Mouse (Mus musculus): ENCODE results near the gene Ankfy1. TPM values are rescaled to one million over a fixed set of nuclear protein-coding genes. Genes with fewer than 3 reads are reported as not detected.
A peak's percentile ranks its signal among the peaks of the same experiment; 100 is the strongest.
"Not testable (repeated sequence)": the region's sequence is repeated elsewhere in the genome, so short reads cannot be mapped to it uniquely, and the experiment has no call there.

Gene Ankfy1
- polyA plus RNA-seq, 1 experiment from 2014 or later = 23.9 TPM

DNA sequence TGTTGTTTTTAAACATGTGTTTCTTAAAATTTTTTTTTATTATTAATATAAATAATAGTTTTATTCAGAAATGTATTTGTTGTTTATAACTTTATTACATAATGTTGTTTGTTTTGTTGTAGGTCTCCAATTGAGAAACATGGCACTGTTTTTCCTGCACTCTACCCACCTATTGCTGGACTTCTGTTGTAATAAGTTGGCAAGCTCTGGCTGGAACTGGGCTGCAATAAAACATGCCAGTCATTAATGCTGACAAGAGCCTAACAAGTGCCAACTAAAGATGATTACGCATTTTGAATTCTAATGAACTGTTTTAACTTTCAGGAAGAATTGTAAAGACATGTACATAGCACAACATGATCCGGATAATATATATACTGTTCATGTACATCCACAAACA, 6.4 kb upstream of the Ankfy1 start:
- Histone ChIP-seq H3K4me1 (replicated peaks) (no peaks in the 10 kb centered on the region), H3K27ac (replicated peaks) (no peak overlapping the region), H3K36me3 (peaks cover 14% of the 10 kb centered on the region), H3K9me3 (no peaks in the 10 kb centered on the region), H3K27me3 (no peaks in the 10 kb centered on the region), H3K4me3 (no peak overlapping the region), H3K4me2 (no peak overlapping the region), H3K9ac (no peak overlapping the region)
- 93% methylated on average over 2 of the region's 2 CpGs for WGBS
- ATAC-seq (ENCODE audit: low FRiP score, low read depth) = no peak

DNA sequence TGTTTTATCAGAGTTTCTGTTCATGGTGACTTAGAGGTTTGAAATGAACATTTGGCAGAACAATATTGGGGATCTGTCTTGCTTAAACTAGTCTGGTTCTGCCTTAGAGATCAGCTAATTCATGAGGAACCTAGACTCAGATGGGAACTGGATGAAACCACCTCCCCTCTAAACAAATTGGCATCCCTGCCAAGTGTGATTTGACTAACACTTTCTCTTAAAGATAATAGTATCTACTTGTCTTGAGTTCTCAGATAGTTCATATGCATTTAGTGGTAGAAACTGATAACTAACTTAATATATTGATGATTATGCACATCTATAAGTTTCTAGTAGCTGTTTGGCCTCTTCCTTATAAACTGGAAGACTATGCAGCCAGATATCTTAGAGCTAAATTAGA, 3.1 kb upstream of the Ankfy1 start:
- Histone ChIP-seq H3K4me1 (replicated peaks) (peaks cover 17% of the 10 kb centered on the region), H3K9me3 (no peaks in the 10 kb centered on the region), H3K27me3 (no peaks in the 10 kb centered on the region), H3K27ac (replicated peaks) (no peak overlapping the region), H3K9ac (no peak overlapping the region), H3K4me2 (no peak overlapping the region), H3K36me3 (0 out of 2 replicates have a peak, but pooled peaks cover 6% of the 10 kb centered on the region), H3K4me3 (no peak overlapping the region)
- no peak for ATAC-seq (ENCODE audit: low FRiP score, low read depth)

DNA sequence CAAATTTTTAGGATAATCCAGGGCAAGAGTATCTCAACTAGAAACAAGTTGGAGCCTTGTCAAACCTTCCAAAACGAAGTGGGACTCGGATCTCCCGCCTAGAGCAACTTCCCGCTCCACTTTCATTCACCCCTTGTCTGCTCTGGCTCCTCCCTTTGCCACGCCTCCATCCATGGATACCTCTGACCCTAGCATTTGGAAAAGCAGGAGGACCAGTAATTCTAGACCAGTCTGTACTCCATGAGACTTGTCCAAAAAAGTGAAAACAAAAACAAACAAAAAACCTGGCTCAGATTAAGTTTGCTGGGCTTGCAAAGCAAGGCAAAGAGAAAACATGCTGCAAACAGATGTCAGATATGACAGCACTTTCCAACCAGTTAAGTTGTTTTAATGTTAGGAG, 1.6 kb upstream of the Ankfy1 start:
- no peak overlapping the region for H3K27ac ChIP-seq (replicated peaks)
- H3K4me2 ChIP-seq = no peak overlapping the region
- no peak overlapping the region for H3K4me3 ChIP-seq
- 0 out of 2 replicates have a peak, but pooled peaks cover 6% of the 10 kb centered on the region for H3K36me3 ChIP-seq
- peaks cover 30% of the 10 kb centered on the region for H3K4me1 ChIP-seq (replicated peaks)
- H3K9me3 ChIP-seq = no peaks in the 10 kb centered on the region
- H3K9ac ChIP-seq = no peak overlapping the region
- 12% methylated on average over 5 of the region's 5 CpGs for WGBS
- no peaks in the 10 kb centered on the region for H3K27me3 ChIP-seq
- ATAC-seq (ENCODE audit: low FRiP score, low read depth) = no peak

DNA sequence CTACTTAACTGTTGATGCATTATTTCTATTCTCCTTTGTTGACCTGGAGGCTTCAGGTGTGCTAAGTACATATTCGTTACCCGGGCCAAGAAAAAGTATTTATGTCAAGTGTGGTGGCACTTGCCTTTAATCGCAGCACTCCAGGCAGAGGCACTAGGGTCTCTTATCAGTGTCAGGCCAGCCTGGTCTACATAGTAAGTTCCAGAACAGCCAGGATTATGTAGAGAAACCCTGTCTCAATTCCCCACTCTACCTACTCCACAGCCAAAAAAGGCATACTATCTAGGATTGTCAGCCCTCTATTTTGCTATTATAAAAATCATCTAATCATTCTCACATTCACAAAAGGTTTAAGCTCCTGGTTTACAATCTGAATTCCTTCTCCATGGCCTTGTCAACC, 691 bp upstream of the Ankfy1 start:
- H3K27ac ChIP-seq (replicated peaks) = no peak overlapping the region
- no peak overlapping the region; the same call in 1 of the 2 replicates for H3K9ac ChIP-seq
- peaks cover 33% of the 10 kb centered on the region for H3K4me1 ChIP-seq (replicated peaks)
- H3K36me3 ChIP-seq = 0 out of 2 replicates have a peak, but pooled peaks cover 4% of the 10 kb centered on the region
- no peaks in the 10 kb centered on the region for H3K27me3 ChIP-seq
- H3K9me3 ChIP-seq = no peaks in the 10 kb centered on the region
- peak overlapping the region; percentile 79; the same call in 1 of the 2 replicates for H3K4me3 ChIP-seq
- 78% methylated on average over 3 of the region's 3 CpGs for WGBS
- H3K4me2 ChIP-seq = peak overlapping the region; percentile 81
- ATAC-seq (ENCODE audit: low FRiP score, low read depth) = no peak

DNA sequence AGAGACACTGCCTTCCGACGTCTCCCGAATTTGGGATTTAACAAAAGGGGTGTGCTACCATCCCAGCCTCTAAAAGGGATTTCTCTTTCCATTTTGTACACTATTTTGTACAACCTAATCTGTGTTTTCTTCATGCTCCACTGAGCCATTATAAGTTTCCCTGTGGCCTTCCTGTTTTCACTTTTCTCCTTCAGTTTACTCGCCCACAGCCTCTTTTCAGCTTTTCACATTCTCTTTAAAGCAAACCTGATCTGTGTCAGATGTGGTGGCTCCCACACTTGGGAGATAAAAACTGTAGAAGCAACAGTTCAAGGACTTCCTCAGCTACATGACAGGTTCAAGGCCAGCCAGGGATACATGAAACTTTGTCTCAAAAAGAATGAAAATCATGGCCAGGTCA, 2.5 kb downstream of the Ankfy1 start:
- H3K4me1 ChIP-seq (replicated peaks) = peaks cover 33% of the 10 kb centered on the region
- H3K4me3 ChIP-seq = no peak overlapping the region
- H3K9ac ChIP-seq = no peak overlapping the region
- no peaks in the 10 kb centered on the region for H3K9me3 ChIP-seq
- H3K27me3 ChIP-seq = no peaks in the 10 kb centered on the region
- 89% methylated on average over 4 of the region's 4 CpGs for WGBS
- H3K27ac ChIP-seq (replicated peaks) = no peak overlapping the region
- peaks cover 3% of the 10 kb centered on the region; the same call in 1 of the 2 replicates for H3K36me3 ChIP-seq
- no peak for ATAC-seq (ENCODE audit: low FRiP score, low read depth)
- H3K4me2 ChIP-seq = no peak overlapping the region

DNA sequence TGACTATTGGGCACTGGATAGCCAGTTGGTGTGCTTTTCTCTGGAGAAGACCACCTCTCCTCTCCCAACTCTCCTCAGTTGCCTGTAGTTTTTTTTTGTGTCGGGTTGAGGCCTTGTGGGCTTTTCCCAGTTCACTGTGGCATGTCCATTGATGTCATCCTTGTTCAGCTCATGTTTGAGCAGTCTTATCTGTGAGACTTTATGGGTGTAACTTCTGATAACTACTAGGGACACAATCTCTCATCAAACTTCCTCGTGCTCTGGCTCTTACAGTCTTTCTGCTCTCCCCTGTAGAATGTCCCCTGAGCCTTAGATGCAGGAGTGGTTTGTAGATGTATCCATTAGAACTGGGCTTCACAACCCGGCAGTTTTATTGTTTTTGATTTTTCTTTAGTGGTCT, 5.2 kb downstream of the Ankfy1 start:
- no peaks in the 10 kb centered on the region for H3K27me3 ChIP-seq
- H3K4me3 ChIP-seq = no peak overlapping the region
- no peak for ATAC-seq (ENCODE audit: low FRiP score, low read depth)
- 88% methylated on average over 3 of the region's 3 CpGs for WGBS
- peaks cover 5% of the 10 kb centered on the region; the same call in 1 of the 2 replicates for H3K36me3 ChIP-seq
- no peak overlapping the region for H3K27ac ChIP-seq (replicated peaks)
- H3K4me1 ChIP-seq (replicated peaks) = peaks cover 27% of the 10 kb centered on the region
- H3K9me3 ChIP-seq = no peaks in the 10 kb centered on the region
- H3K4me2 ChIP-seq = no peak overlapping the region
- no peak overlapping the region for H3K9ac ChIP-seq

DNA sequence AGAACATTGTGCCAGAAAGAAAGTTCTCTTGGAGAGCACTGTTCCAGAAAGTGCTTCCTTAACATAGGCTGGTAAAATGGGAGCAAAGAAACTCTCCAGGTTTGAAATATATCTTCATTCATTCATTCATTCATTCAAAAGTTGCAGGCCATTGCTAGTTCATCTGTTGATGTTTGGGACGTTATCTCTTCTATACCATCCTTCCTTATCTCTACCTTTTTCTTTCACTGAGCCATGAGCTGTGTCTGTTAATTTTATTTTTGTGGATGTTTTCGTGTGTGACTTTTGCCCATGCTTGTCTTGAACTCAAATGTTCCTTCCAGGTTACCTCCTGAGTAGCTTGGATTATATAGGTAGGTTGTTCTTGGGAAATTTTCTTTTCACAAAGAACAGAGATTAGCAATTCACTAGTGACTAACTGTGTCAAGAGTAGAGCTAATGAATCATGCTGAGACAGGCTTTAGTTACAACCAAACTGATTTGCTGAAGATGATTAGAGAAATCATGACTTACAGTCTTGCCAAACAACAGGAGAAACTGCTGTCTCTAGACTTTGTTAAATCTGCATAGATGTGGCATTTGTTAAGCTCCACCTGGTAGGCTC, 6.7 kb downstream of the Ankfy1 start:
- H3K4me3 ChIP-seq = no peak overlapping the region
- H3K9ac ChIP-seq = no peak overlapping the region
- H3K4me2 ChIP-seq = no peak overlapping the region
- H3K36me3 ChIP-seq = peaks cover 5% of the 10 kb centered on the region; the same call in 1 of the 2 replicates
- no peaks in the 10 kb centered on the region for H3K27me3 ChIP-seq
- 97% methylated on average over 2 of the region's 2 CpGs for WGBS
- peaks cover 18% of the 10 kb centered on the region for H3K4me1 ChIP-seq (replicated peaks)
- H3K27ac ChIP-seq (replicated peaks) = no peak overlapping the region
- no peaks in the 10 kb centered on the region for H3K9me3 ChIP-seq
- no peak for ATAC-seq (ENCODE audit: low FRiP score, low read depth)

DNA sequence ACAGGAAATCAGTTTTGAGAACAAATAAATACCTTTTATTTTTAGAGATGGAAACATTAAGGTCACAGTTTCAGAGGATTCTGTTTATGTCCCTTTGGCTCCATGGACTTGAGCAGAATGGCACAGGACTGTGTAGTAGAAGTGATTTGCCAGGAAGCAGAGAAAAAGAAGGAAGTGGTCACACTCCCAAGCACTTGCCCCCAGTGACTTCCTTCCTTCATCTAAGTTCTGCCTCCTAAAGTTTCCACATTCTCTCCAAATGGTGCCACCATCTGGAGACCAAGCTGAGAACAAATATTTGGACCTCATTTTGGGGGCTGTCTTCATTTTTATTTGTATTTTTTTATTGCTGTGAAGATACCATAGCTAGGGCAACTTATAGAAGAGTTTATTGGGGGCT, 7.5 kb downstream of the Ankfy1 start:
- H3K4me1 ChIP-seq (replicated peaks) = peaks cover 9% of the 10 kb centered on the region
- H3K9me3 ChIP-seq = no peaks in the 10 kb centered on the region
- no peak overlapping the region for H3K27ac ChIP-seq (replicated peaks)
- H3K4me3 ChIP-seq = no peak overlapping the region
- no peak for ATAC-seq (ENCODE audit: low FRiP score, low read depth)
- no peaks in the 10 kb centered on the region for H3K27me3 ChIP-seq
- no peak overlapping the region for H3K9ac ChIP-seq
- H3K36me3 ChIP-seq = peaks cover 5% of the 10 kb centered on the region; the same call in 1 of the 2 replicates
- H3K4me2 ChIP-seq = no peak overlapping the region

DNA sequence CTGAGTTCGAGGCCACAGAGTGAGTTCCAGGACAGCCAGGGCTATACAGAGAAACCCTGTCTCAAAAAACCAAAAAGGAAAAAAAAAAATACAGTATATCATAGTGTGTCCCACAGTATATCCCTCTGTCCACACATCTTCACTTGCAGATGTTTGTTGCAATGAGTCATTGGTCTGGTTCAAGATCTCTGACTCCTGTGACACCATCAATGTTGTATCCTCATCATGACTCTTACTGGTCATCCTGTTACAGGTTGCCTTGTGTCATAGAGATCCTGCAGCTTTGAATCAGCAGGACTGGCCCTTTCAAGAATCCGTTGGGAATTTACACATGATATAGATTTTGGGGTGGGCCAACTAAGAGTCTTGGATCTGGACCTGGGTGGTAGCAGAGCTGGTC, 15.3 kb downstream of the Ankfy1 start:
- WGBS = 95% methylated on average over 2 of the region's 2 CpGs

DNA sequence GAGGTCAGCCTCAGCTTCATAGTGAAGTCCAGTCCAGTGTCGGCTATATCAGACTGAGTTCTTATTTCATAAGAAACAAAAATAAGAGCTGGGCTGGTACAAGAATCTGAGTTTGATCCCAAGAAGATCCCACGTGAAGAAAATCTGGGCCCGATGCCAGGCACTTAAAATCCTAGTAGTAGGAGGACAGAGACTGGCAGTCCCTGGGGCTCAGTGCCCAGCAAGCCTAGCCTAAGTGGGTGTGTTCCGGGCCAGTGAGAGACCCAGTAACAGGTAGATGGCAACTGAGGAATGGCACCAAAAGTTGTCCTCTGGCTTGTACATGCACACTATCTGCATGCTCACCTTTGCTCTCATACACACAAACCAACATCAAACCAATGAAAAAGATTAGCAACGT, 22.9 kb downstream of the Ankfy1 start:
- ATAC-seq (ENCODE audit: low FRiP score, low read depth) = no peak

More for the DNA sequence above, 15.3 kb downstream of the Ankfy1 start:
- H3K27ac ChIP-seq (replicated peaks); H3K9me3 ChIP-seq; H3K36me3 ChIP-seq; ATAC-seq (ENCODE audit: low FRiP score, low read depth); H3K4me2 ChIP-seq; H3K4me1 ChIP-seq (replicated peaks); H3K27me3 ChIP-seq; H3K9ac ChIP-seq; H3K4me3 ChIP-seq: not testable (repeated sequence)

DNA sequence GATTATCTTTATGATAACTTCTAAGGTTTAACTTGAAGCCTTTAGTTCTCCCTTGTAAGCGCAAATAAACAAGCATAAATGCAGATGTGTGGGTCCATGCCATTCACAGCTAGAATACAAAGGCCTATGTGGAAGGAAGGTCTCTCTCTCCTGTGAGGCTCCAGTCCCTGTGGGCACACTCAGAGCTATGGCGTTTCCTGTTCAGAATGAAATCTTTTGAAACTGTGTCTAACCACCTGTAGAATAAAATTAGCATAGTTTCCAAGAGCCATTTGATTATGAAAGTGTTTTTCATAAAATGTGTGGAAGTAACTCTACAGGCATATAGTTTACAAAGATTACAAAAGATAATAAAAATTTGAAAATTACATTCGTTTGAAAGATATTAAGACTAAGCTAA, 28.4 kb downstream of the Ankfy1 start:
- no peaks in the 10 kb centered on the region for H3K4me1 ChIP-seq (replicated peaks)
- H3K9me3 ChIP-seq = no peaks in the 10 kb centered on the region
- no peak overlapping the region for H3K27ac ChIP-seq (replicated peaks)
- 92% methylated on average over 3 of the region's 3 CpGs for WGBS
- H3K27me3 ChIP-seq = no peaks in the 10 kb centered on the region
- H3K36me3 ChIP-seq = peaks cover 16% of the 10 kb centered on the region
- H3K4me2 ChIP-seq = no peak overlapping the region
- H3K9ac ChIP-seq = no peak overlapping the region
- ATAC-seq (ENCODE audit: low FRiP score, low read depth) = no peak
- no peak overlapping the region for H3K4me3 ChIP-seq

More for the DNA sequence above, 22.9 kb downstream of the Ankfy1 start:
- Histone ChIP-seq H3K4me2 (no peak overlapping the region), H3K36me3 (peaks cover 23% of the 10 kb centered on the region), H3K9ac (no peak overlapping the region), H3K27me3 (no peaks in the 10 kb centered on the region), H3K4me3 (no peak overlapping the region), H3K9me3 (no peaks in the 10 kb centered on the region), H3K4me1 (replicated peaks) (no peaks in the 10 kb centered on the region), H3K27ac (replicated peaks) (no peak overlapping the region)
- 87% methylated on average over 5 of the region's 5 CpGs for WGBS

DNA sequence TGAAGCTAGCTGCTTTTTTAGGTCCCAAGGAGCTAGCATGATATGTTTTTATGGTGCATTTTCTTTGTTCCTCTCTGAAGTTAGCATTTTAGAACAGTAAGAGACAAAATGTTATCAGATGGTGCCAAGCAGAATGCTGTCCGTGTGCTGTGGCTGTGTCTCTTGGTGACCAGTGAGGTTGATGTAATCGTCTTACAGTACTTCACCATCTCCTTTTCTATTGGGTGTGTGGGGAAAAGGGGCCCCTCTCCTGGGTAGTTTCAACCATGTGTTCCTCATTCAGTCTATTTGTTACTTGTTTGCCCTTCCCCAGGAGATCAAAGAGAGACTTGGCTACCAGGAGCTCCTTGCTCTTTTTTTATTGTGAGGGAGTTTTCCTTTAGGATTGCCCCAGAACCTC, 33.4 kb downstream of the Ankfy1 start:
- Histone ChIP-seq H3K36me3 (0 out of 2 replicates have a peak, but pooled peaks cover 2% of the 10 kb centered on the region), H3K4me1 (replicated peaks) (no peaks in the 10 kb centered on the region), H3K27me3 (no peaks in the 10 kb centered on the region), H3K27ac (replicated peaks) (no peak overlapping the region), H3K4me2 (no peak overlapping the region), H3K4me3 (no peak overlapping the region), H3K9ac (no peak overlapping the region), H3K9me3 (no peaks in the 10 kb centered on the region)
- ATAC-seq (ENCODE audit: low FRiP score, low read depth) = no peak
- WGBS = 68% methylated on average over 2 of the region's 2 CpGs

DNA sequence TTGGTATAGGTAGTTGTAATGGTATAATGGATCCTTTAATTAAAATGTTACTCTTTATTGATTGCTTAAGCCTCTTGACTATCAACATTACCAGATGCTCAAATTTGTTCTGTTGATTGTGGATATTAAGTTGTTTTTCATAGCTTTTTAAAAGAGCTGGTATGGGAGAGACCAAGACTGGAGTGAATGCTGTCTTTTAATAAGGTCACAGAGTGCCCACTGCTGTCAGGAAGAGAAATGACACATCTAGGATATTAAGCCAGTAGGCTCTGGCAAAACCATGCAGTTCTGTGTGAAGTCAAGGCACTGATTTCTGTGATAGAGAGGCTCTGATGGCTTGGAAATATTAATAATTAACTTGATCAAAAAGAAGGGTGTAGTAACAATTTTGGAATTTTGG, 34.1 kb downstream of the Ankfy1 start:
- no peak for ATAC-seq (ENCODE audit: low FRiP score, low read depth)
- H3K9ac ChIP-seq = no peak overlapping the region
- H3K36me3 ChIP-seq = peaks cover 6% of the 10 kb centered on the region
- H3K4me1 ChIP-seq (replicated peaks) = no peaks in the 10 kb centered on the region
- no peak overlapping the region for H3K4me3 ChIP-seq
- H3K4me2 ChIP-seq = no peak overlapping the region
- no peak overlapping the region for H3K27ac ChIP-seq (replicated peaks)
- H3K9me3 ChIP-seq = no peaks in the 10 kb centered on the region
- no peaks in the 10 kb centered on the region for H3K27me3 ChIP-seq
